Mouse (Mus musculus) bone marrow macrophage, adult 2 months (primary cell): Measurements from ENCODE around the gene Vim. TPM values are rescaled to one million over a fixed set of nuclear protein-coding genes. Genes with fewer than 3 reads are reported as not detected.
A peak's percentile ranks its signal among the peaks of the same experiment; 100 is the strongest.

Experiments used
- H3K27ac ChIP-seq: 2 replicates; pipeline ENCODE4 v1.5.1; 2012; ENCODE audit warnings: low read depth, low read length; ENCODE audit not compliant: insufficient read depth
- H3K4me1 ChIP-seq: 2 replicates; pipeline ENCODE4 v1.6.1; 2012; ENCODE audit warnings: low read length; ENCODE audit not compliant: control insufficient read depth, insufficient read depth
- H3K4me3 ChIP-seq: 2 replicates; pipeline ENCODE4 v1.5.1; 2012; ENCODE audit warnings: mild to moderate bottlenecking, low read length, moderate library complexity; ENCODE audit not compliant: insufficient read depth
- CTCF ChIP-seq: IDR thresholded peaks from 2 replicates; pipeline ENCODE4 v1.5.1; 2012; ENCODE audit warnings: low read depth, mild to moderate bottlenecking, low read length, moderate library complexity
- POLR2A ChIP-seq: IDR thresholded peaks from 2 replicates; pipeline ENCODE4 v1.6.1; 2012; ENCODE audit warnings: mild to moderate bottlenecking, low read depth, low read length, borderline replicate concordance
- polyA plus RNA-seq: library from polyadenylated mRNA; stranded (reverse); fragments of >200 nt; gene quantifications from 2 replicates; pipeline ENCODE4 v1.2.4, GENCODE M21; 2012; ENCODE audit not compliant: missing spikeins, insufficient read depth, insufficient read length

Vim gene
- polyA plus RNA-seq, 1 experiment: 1,732 TPM

DNA sequence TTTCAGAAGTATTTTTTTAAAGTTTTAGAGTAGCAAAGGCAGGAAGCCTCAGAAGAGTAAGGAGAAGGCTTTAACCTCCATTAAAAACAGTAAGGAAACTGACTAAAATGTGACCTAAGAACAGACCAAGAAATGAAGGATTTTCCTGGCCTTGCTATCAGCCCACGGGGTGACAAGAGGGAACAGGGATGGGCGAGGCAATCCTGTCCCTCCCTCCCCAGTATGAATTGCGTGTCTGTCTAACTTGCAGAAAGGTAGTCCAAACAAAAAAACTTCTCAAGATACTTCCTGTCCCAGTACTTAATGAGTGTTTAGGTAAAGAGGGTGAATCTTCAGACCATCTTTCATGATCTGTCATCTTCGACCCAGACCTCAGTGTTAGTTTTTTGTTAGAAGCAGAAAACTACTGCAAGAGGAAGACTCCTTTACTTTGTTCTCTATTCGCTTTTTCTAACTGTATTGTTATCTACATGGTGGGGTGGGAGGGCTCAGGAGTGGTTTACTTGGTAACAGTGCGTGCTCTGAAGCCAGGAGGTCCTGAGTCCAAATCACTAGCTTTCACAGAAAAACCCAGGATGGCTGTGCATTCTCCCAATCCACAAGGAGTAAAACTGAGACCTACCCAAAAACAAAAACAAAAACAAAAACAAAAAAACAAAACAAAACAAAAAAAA, 34.9 kb upstream of the Vim start:
- no peak overlapping the region for H3K4me3 ChIP-seq
- H3K27ac ChIP-seq: peak overlapping the region; percentile 85
- peaks cover 38% of the 10 kb centered on the region for H3K4me1 ChIP-seq
- TF ChIP-seq CTCF (no peak), POLR2A (no peak)

DNA sequence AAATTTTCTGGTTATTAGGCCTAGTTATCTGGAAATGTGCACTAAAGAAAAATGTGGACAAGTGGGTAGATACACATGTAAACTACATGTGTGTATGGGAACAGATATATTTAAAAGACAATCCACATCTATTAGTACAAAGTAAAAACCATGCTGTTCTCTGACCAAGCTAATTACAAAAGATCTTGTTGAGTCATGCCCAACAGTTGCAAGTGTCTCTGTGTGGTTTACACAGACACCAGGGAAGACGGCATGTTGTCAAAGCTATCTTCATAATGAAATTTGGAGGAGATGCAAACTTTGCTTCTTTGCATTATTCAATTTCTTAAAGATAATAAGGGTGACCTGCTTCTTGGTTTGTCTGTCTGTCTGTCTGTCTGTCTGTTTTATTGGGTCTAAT, 33.9 kb upstream of the Vim start:
- no peak for TF ChIP-seq CTCF
- TF ChIP-seq POLR2A: no peak
- peak overlapping the region; percentile 54 for H3K27ac ChIP-seq
- H3K4me1 ChIP-seq: peaks cover 36% of the 10 kb centered on the region
- H3K4me3 ChIP-seq: no peak overlapping the region

DNA sequence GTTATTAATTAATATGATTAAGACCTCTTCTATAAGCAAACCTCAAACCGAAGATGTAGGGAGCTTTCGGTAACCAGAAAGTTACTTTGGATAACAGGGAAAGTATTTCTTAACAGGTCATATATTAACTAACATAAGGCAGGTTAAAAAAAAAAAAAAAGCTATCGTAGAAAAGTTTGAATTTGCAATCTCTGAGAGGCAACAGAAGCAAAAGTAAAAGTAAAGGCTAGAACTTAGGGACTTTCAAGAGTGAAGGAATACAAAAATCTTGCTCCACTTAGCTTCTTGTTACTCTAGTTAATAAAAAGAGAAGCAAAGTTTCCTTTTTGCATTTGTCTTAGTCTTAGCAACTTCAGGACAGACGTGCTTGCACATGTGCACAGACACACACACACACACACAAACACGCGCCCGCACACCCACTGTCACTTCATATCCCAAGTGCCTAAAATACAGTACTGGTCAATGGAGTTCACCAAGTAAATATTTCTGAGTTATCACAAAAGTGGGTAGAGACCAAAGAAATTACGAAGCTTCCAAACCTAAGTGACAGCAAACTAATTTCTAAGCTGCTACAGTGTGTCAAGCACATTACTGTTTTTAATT, 30.1 kb upstream of the Vim start:
- peak overlapping the region; percentile 98 for H3K27ac ChIP-seq
- H3K4me1 ChIP-seq: peaks cover 17% of the 10 kb centered on the region
- peak overlapping the region; percentile 95 for H3K4me3 ChIP-seq
- TF ChIP-seq CTCF (no peak), POLR2A (no peak)

DNA sequence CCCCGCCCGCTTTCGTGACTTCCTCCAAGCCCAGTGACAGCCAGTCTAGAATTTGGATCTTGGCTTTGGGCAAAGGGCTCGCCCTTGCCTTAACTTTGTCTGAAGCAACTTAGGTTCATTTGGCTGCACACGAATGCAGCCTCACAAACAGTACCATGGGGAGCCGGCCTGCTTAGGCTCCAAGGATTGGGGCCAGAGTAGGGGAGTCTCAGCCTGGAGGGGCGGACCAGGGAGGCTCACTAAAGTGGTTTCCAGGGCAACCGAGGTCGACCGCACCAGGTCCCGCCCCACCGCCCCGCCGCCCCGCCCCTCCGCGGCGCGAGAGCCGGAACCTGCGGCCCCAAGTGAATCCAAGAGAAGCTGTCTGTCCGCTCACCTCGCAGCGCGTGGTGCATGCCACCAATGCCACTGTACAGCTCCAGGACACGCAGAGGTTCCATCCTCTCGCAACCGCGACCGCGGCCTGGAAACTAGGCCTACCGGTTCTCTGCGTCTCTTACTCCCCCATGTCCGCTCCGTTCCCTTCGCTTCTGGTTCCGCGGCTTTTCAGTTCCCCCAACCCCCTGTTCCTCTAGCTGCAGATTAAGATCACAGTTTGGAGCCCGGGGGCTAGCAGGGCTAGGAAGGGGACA, 29.4 kb upstream of the Vim start, which contains the start of gene Trdmt1:
Gene Trdmt1, minus strand, starts transcription at position 476 of the 632 bp plus-strand sequence.
- Histone ChIP-seq H3K4me3 (peak within 1 kb of the TSS; percentile 95), H3K4me1 (peaks cover 11% of the 10 kb centered on the region), H3K27ac (peak within 1 kb of the TSS; percentile 98)
- no peak for TF ChIP-seq CTCF
- TF ChIP-seq POLR2A: no peak

DNA sequence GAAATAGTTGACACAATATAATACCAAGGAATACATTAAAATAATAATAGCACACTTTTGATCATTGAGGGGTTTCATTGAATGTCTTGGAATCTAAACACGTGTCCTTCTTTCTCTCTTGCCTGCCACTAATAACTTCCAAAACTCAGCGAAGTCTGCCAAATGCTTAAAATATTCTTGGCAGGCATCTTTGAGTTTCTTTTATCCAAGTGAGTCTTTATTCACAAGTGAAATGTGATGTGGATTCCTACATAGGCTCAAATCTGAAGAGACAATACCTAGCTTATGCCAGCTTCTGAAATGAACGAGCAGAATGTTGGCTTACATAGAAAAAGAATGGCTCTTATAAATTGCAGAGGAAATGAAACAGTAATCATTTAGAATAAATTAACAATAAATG, 25.0 kb upstream of the Vim start:
- H3K4me3 ChIP-seq: no peak overlapping the region

DNA sequence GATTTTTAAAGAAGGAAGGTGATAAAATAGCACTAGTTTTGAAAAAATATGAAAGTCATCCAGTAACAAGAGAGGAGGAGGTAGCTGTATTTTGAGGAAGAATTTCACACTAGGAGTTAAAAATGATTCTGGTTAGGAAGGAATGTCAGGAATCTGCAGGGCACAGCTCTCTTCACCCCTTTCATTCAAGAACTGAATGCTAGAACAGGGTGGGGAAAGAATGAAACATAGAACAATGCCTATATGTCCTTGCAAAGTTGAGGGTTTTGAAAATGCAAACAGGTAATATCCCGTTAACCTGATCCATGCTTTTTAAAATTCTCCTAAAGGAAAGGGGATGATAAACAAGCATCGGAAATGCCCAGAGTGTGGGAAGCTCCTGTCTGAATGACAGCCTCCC, 19.8 kb upstream of the Vim start:
- Histone ChIP-seq H3K4me1 (peaks cover 11% of the 10 kb centered on the region), H3K4me3 (no peak overlapping the region), H3K27ac (no peak overlapping the region)
- TF ChIP-seq CTCF (no peak), POLR2A (no peak)

More for the DNA sequence above, 25.0 kb upstream of the Vim start:
- H3K27ac ChIP-seq: no peak overlapping the region
- peaks cover 3% of the 10 kb centered on the region for H3K4me1 ChIP-seq
- TF ChIP-seq POLR2A (no peak), CTCF (no peak)

DNA sequence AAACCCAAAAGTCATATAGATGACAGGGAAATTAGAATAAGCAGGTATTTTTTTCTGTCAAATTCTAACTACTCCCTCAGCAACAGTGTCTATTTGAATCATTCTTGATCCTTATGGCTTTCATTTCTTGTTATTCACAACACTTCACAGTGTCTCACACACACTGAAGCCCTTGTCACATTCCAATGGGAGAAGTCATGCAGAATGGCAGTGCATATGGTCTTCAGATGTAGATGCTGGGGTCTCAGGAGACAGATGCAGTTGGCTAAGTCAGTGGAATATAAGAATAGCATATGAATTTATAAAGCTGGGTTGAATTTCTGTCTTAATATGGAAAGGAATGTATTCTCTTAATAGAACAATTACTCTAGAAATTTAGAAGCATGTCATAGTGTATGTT, 17.5 kb upstream of the Vim start:
- Histone ChIP-seq H3K4me3 (no peak overlapping the region), H3K27ac (no peak overlapping the region), H3K4me1 (peaks cover 25% of the 10 kb centered on the region)
- TF ChIP-seq POLR2A (no peak), CTCF (no peak)

DNA sequence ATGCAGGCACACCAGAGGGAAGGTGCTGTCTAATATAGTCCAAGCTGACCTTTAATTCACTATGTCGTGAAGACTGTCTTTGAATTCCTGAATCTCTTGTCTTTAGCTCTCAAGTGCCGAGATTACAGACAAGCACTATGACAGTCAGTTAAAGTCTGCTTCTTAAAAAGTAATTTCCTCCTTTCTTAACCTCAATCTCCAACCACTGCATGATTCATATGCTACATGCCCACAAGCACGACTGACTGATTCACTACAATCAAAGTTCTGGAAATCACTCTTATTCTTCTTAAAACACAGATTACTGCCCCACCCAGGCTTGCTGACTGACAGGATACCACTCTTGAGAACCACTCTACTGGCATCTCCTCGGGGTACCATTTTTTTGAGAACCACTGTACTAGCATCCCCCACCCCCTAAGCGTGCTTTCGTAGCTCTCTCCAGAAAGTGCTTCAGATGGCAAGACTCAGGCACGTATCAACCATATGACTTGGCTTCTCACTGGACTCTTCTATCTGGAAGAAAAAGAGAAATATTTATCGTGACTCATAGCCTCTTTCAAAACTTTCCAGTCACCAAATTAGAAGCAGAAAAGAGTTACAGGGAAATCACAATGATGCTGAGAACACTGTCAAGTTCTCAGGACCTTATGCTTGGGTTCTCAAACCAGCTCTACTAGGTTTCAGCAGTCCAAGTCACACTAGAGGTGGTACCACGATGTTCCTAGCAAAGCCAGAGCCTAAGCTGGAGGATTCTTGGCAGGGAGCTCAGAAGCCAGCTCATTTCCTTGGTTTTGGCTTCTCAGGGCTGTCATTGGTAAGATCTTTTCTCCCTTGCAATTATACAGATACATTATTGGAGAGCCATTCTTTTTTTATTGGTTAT, 16.3 kb upstream of the Vim start:
- Histone ChIP-seq H3K4me3 (peak overlapping the region; percentile 41), H3K27ac (peak overlapping the region; percentile 67), H3K4me1 (peaks cover 32% of the 10 kb centered on the region)
- TF ChIP-seq CTCF (no peak), POLR2A (no peak)

DNA sequence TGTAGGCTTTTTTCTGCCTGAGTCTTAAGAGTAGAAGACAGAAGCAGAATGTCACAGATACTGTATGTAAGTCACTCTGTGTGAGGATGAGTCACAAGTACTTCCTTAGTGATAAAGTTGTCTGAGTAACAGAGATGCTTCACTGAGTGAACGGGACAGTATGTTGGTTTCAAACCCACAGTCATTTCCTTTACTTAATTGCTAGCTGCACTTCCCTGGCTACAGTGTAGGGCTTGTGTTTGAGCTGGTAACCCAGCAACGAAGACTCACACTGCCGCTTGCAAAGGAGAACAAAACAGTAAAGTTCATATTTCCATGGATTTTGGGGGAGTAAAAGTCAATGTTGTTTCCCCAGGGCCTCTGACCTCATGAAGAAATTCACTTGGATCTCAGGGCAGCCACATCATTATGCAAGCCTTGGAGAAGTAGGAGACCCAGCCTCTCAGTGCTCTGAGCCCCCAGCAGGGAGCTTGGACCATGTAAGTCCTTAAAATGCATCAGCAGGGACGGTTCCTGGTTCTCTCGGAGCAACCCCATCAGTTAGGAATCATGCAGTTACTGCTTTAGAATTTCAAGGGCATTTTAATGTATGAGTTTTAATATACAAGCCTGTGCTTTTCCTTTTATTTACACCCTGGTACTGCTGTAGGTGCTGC, 15.0 kb upstream of the Vim start:
- peak overlapping the region; percentile 63 for H3K27ac ChIP-seq
- peaks cover 32% of the 10 kb centered on the region for H3K4me1 ChIP-seq
- H3K4me3 ChIP-seq: peak overlapping the region; percentile 6; the same call in 1 of the 2 replicates
- no peak for TF ChIP-seq POLR2A
- TF ChIP-seq CTCF: no peak
